Mouse (Mus musculus) neural tube, embryonic 13.5 days (tissue): ENCODE measurements around the gene Shank2. TPM values are rescaled to one million over a fixed set of nuclear protein-coding genes. Genes with fewer than 3 reads are reported as not detected.

ENCODE experiments used
- ATAC-seq: fragments of 200-750 bp; cut with Nextera tagmentation; 2 replicates; pipeline ENCODE4 v1.8.0; 2017; ENCODE audit warnings: low read depth, mild to moderate bottlenecking, moderate TSS enrichment, moderate library complexity
- H3K27ac ChIP-seq: fragments of 300-500 bp; sonication (generic); replicated peaks from 2 replicates; pipeline ENCODE4 v1.5.1; 2015; ENCODE audit warnings: moderate library complexity, mild to moderate bottlenecking, inconsistent platforms
- H3K27me3 ChIP-seq: fragments of 300-500 bp; sonication (generic); 2 replicates; pipeline ENCODE4 v1.6.1; 2015; ENCODE audit warnings: mild to moderate bottlenecking, inconsistent platforms
- H3K36me3 ChIP-seq: fragments of 300-500 bp; sonication (generic); 2 replicates; pipeline ENCODE4 v1.6.1; 2015; ENCODE audit warnings: mild to moderate bottlenecking, inconsistent platforms
- H3K4me1 ChIP-seq: fragments of 300-500 bp; sonication (generic); replicated peaks from 2 replicates; pipeline ENCODE4 v1.6.1; 2015; ENCODE audit warnings: inconsistent platforms
- H3K4me2 ChIP-seq: fragments of 300-500 bp; sonication (generic); 2 replicates; pipeline ENCODE4 v1.6.1; 2015; ENCODE audit warnings: inconsistent platforms, mild to moderate bottlenecking, moderate library complexity
- H3K4me3 ChIP-seq: fragments of 300-500 bp; sonication (generic); 2 replicates; pipeline ENCODE4 v1.5.1; 2015; ENCODE audit warnings: mild to moderate bottlenecking, inconsistent platforms
- H3K9ac ChIP-seq: fragments of 300-500 bp; sonication (generic); 2 replicates; pipeline ENCODE4 v1.6.1; 2015; ENCODE audit warnings: moderate library complexity, mild to moderate bottlenecking, inconsistent platforms
- H3K9me3 ChIP-seq: fragments of 300-500 bp; sonication (generic); 2 replicates; pipeline ENCODE4 v1.6.1; 2016; ENCODE audit warnings: inconsistent platforms
- WGBS: fragments of 180-500 bp; shearing (Covaris S2); methylation state at CpG from one replicate; pipeline ENCODE4 v1.1.7; 2015; 5-methylcytosine and 5-hydroxymethylcytosine counted together
- polyA plus RNA-seq: library from polyadenylated mRNA; unstranded; fragments of >200 nt; fragmentation: Nextera tagmentation; extraction: Ambion mirVana; gene quantifications from 2 replicates; pipeline ENCODE4 v1.2.1, GENCODE M21; 2015

The Shank2 gene
- polyA plus RNA-seq, 1 experiment from 2014 or later, result 6.7 TPM

DNA sequence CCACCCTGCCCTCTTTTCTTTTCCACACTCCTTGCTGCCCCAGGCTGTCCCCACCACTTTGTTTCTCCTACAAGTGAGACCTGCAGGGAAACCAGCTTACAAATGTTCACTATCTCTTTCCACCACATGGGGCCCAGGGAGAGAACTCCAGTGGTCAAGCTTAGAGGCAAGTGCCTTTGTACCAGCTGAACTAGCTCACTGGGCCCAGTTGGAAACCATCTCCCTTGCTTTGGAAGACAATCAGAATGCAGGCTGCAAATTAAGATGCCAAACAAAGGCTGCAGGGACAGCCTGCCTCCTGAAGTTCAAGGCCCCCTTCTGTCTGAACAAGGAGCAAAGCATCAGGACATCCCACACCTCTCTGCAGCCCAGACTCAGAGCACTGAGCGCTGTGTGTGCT is 206.9 kb downstream of the Shank2 start:
- no peak for ATAC-seq
- Histone ChIP-seq H3K27me3 (peaks cover 4% of the 10 kb centered on the region; the same call in 1 of the 2 replicates), H3K36me3 (no peaks in the 10 kb centered on the region), H3K27ac (no peak overlapping the region), H3K9me3 (no peaks in the 10 kb centered on the region), H3K4me1 (peaks cover 18% of the 10 kb centered on the region), H3K9ac (no peak overlapping the region), H3K4me3 (no peak overlapping the region), H3K4me2 (no peak overlapping the region)
- WGBS, result 61% methylated on average over 1 of the region's 1 CpGs

- Histone ChIP-seq H3K36me3 (no peaks in the 10 kb centered on the region), H3K9ac (no peak overlapping the region), H3K27ac (no peak overlapping the region), H3K4me1 (peaks cover 8% of the 10 kb centered on the region; the same call in 1 of the 2 replicates), H3K9me3 (no peaks in the 10 kb centered on the region), H3K4me3 (no peak overlapping the region), H3K4me2 (no peak overlapping the region), H3K27me3 (peaks cover 4% of the 10 kb centered on the region; the same call in 1 of the 2 replicates)
- ATAC-seq, result no peak
- WGBS, result 90% methylated on average over 9 of the region's 9 CpGs
Observed at GRCm38 (mm10) chr7:144210526-144210925, 208.8 kb downstream of the Shank2 start.

- H3K9me3 ChIP-seq, result no peaks in the 10 kb centered on the region
- no peak overlapping the region for H3K4me3 ChIP-seq
- no peaks in the 10 kb centered on the region for H3K36me3 ChIP-seq
- H3K4me2 ChIP-seq, result no peak overlapping the region
- no peak overlapping the region for H3K27ac ChIP-seq
- no peak for ATAC-seq
- no peak overlapping the region for H3K9ac ChIP-seq
- H3K27me3 ChIP-seq, result no peaks in the 10 kb centered on the region; the same call in 1 of the 2 replicates
- H3K4me1 ChIP-seq, result peaks cover 5% of the 10 kb centered on the region; the same call in 1 of the 2 replicates
Observed at GRCm38 (mm10) chr7:144212694-144213093, 211.0 kb downstream of the Shank2 start.

- H3K27ac ChIP-seq, result no peak overlapping the region
- no peak overlapping the region for H3K9ac ChIP-seq
- no peaks in the 10 kb centered on the region for H3K9me3 ChIP-seq
- H3K4me2 ChIP-seq, result no peak overlapping the region
- ATAC-seq, result peak; percentile 72; the same call in 1 of the 2 replicates
- no peaks in the 10 kb centered on the region for H3K4me1 ChIP-seq
- no peaks in the 10 kb centered on the region for H3K27me3 ChIP-seq
- no peaks in the 10 kb centered on the region for H3K36me3 ChIP-seq
- 7% methylated on average over 3 of the region's 3 CpGs for WGBS
- H3K4me3 ChIP-seq, result no peak overlapping the region
Observed at GRCm38 (mm10) chr7:144217192-144217591, 215.5 kb downstream of the Shank2 start.

DNA sequence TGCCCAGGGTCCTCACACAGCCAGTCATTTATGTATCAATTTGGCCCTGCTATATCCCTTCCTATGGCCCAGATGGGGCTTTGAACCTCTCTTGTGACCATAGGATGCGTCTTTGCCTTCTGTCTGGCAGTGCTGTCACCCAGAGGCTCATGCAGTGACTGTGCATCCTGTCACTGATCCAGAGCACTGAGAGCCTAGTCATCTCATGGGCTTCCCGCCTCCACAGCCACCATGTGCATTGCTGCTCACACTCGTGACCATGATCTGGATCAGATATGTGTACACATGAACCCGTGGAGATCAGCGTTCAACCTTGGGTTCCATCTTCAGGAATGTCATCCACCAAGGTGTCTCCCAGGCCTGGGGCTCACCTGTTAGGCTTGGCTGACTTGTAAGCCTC is 227.0 kb downstream of the Shank2 start:
- Histone ChIP-seq H3K9ac (no peak overlapping the region), H3K4me1 (peaks cover 28% of the 10 kb centered on the region), H3K27ac (no peak overlapping the region), H3K4me2 (no peak overlapping the region), H3K9me3 (no peaks in the 10 kb centered on the region), H3K4me3 (no peak overlapping the region), H3K36me3 (no peaks in the 10 kb centered on the region), H3K27me3 (no peaks in the 10 kb centered on the region)
- no peak for ATAC-seq
- 90% methylated on average over 5 of the region's 5 CpGs for WGBS

- no peak overlapping the region for H3K4me2 ChIP-seq
- H3K4me3 ChIP-seq, result no peak overlapping the region
- H3K9ac ChIP-seq, result no peak overlapping the region
- H3K27ac ChIP-seq, result no peak overlapping the region
- H3K4me1 ChIP-seq, result peaks cover 28% of the 10 kb centered on the region
- ATAC-seq, result no peak
- no peaks in the 10 kb centered on the region for H3K36me3 ChIP-seq
- WGBS, result 58% methylated on average over 1 of the region's 1 CpGs
- no peaks in the 10 kb centered on the region for H3K27me3 ChIP-seq
- H3K9me3 ChIP-seq, result no peaks in the 10 kb centered on the region
Observed at GRCm38 (mm10) chr7:144229421-144229820, 227.7 kb downstream of the Shank2 start.

GRCm38 (mm10) chr7:144232132-144232706 is 230.5 kb downstream of the Shank2 start:
- H3K4me1 ChIP-seq, result peaks cover 36% of the 10 kb centered on the region
- H3K27me3 ChIP-seq, result no peaks in the 10 kb centered on the region
- H3K9ac ChIP-seq, result peak overlapping the region; percentile 18; the same call in 1 of the 2 replicates
- no peaks in the 10 kb centered on the region for H3K36me3 ChIP-seq
- H3K4me2 ChIP-seq, result no peak overlapping the region
- H3K27ac ChIP-seq, result 0 out of 2 replicates have a peak overlapping the region, but pooled peaks have one; percentile 33
- 34% methylated on average over 5 of the region's 5 CpGs for WGBS
- ATAC-seq, result peak; percentile 42; the same call in 1 of the 2 replicates
- no peak overlapping the region for H3K4me3 ChIP-seq
- no peaks in the 10 kb centered on the region for H3K9me3 ChIP-seq

GRCm38 (mm10) chr7:144233479-144233878 is 231.8 kb downstream of the Shank2 start:
- Histone ChIP-seq H3K9me3 (no peaks in the 10 kb centered on the region), H3K4me1 (peaks cover 48% of the 10 kb centered on the region), H3K9ac (no peak overlapping the region), H3K4me2 (no peak overlapping the region), H3K27me3 (no peaks in the 10 kb centered on the region), H3K36me3 (no peaks in the 10 kb centered on the region), H3K27ac (no peak overlapping the region), H3K4me3 (no peak overlapping the region)
- ATAC-seq, result no peak
- 88% methylated on average over 8 of the region's 8 CpGs for WGBS

DNA sequence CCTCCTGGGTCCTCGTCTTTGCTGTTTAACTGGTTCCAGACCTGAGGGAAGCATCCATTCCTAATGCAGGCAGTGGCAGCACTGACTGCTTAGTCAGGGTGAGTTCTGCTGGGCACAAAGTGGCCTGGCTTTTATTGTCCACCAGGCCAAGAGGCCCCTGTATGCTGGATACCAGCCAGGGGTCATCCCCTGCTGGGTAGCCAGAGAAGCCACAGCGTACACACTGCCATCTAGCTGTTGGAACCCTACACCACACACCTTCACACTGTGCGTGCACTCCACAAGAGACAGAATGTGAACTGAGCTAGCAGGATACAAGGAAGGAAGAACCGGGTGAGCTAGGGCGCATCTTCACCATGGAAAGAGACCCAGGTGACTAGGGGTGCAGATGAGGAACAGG is 233.1 kb downstream of the Shank2 start:
- no peaks in the 10 kb centered on the region for H3K9me3 ChIP-seq
- no peak overlapping the region for H3K4me2 ChIP-seq
- no peak overlapping the region for H3K27ac ChIP-seq
- no peak overlapping the region for H3K4me3 ChIP-seq
- ATAC-seq, result no peak
- no peak overlapping the region for H3K9ac ChIP-seq
- no peaks in the 10 kb centered on the region for H3K36me3 ChIP-seq
- 62% methylated on average over 5 of the region's 5 CpGs for WGBS
- H3K27me3 ChIP-seq, result no peaks in the 10 kb centered on the region
- H3K4me1 ChIP-seq, result peaks cover 56% of the 10 kb centered on the region

- H3K4me2 ChIP-seq, result no peak overlapping the region
- no peak overlapping the region for H3K9ac ChIP-seq
- no peaks in the 10 kb centered on the region for H3K27me3 ChIP-seq
- H3K4me1 ChIP-seq, result peaks cover 63% of the 10 kb centered on the region
- H3K9me3 ChIP-seq, result no peaks in the 10 kb centered on the region
- no peak overlapping the region for H3K4me3 ChIP-seq
- WGBS, result 80% methylated on average over 4 of the region's 4 CpGs
- ATAC-seq, result no peak
- H3K27ac ChIP-seq, result no peak overlapping the region
- no peaks in the 10 kb centered on the region for H3K36me3 ChIP-seq
Observed at GRCm38 (mm10) chr7:144235523-144235922, 233.8 kb downstream of the Shank2 start.

- Histone ChIP-seq H3K4me1 (peaks cover 58% of the 10 kb centered on the region), H3K27me3 (no peaks in the 10 kb centered on the region), H3K27ac (no peak overlapping the region), H3K9me3 (no peaks in the 10 kb centered on the region), H3K4me3 (no peak overlapping the region), H3K36me3 (no peaks in the 10 kb centered on the region), H3K9ac (no peak overlapping the region), H3K4me2 (no peak overlapping the region)
- WGBS, result 45% methylated on average over 13 of the region's 13 CpGs
- ATAC-seq, result no peak
Observed at GRCm38 (mm10) chr7:144236802-144237201, 235.1 kb downstream of the Shank2 start.

DNA sequence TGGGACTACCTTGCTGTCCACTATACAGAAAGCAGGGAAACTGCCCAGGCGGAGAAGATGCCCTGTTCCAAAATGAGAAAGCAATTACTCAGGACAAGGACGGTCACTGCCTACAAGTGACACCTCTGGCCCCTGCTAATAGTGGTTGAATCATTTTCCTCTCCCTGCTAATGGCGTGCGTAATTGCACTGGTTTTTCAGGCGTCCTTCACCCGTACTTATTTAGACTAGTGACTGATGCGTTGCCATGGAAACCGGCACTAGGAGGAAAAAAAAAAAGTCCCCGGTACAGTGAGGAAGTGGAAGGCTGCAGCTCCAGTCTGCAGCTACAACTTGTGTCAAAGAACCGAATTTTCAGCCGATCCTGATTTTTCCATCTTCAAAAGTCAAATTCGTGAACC is 236.7 kb downstream of the Shank2 start:
- peak overlapping the region; percentile 25 for H3K4me3 ChIP-seq
- peaks cover 54% of the 10 kb centered on the region for H3K4me1 ChIP-seq
- H3K4me2 ChIP-seq, result peak overlapping the region; percentile 47
- H3K9ac ChIP-seq, result no peak overlapping the region; the same call in 1 of the 2 replicates
- no peaks in the 10 kb centered on the region for H3K27me3 ChIP-seq
- no peaks in the 10 kb centered on the region for H3K9me3 ChIP-seq
- ATAC-seq, result peak; percentile 37; the same call in 1 of the 2 replicates
- WGBS, result 21% methylated on average over 12 of the region's 12 CpGs
- H3K27ac ChIP-seq, result peak overlapping the region; percentile 61
- H3K36me3 ChIP-seq, result no peaks in the 10 kb centered on the region

DNA sequence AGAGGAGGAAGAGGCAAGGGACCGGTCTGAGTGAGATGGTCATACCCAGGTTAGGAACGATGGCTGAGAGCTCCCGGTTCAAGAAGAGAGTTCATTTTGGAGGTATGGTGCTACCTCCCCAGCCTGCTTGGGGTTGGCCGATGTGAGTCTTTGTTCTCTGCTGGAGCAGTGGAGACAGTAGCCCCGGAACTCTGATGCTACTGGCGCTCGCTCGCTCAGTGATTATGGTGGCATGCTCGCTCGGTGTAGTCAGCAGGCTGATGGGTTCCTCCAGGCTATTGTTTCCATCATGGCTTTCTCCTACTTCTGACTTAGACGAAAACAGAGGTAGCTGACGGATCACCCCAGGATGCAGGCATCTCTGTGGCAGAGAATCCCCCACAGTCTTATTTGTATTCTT is 237.3 kb downstream of the Shank2 start:
- peaks cover 54% of the 10 kb centered on the region for H3K4me1 ChIP-seq

More for the DNA sequence above, 237.3 kb downstream of the Shank2 start:
- Histone ChIP-seq H3K27ac (peak overlapping the region; percentile 61), H3K27me3 (no peaks in the 10 kb centered on the region), H3K36me3 (no peaks in the 10 kb centered on the region), H3K9ac (peak overlapping the region; percentile 63), H3K9me3 (no peaks in the 10 kb centered on the region), H3K4me2 (peak overlapping the region; percentile 47), H3K4me3 (peak overlapping the region; percentile 25)
- 0 out of 2 replicates have a peak, but pooled peaks have one; percentile 25 for ATAC-seq
- WGBS, result 42% methylated on average over 12 of the region's 12 CpGs
